Mouse (Mus musculus) MEL (cell line): ENCODE results near the gene Slc7a6os. TPM values are rescaled to one million over a fixed set of nuclear protein-coding genes. Genes with fewer than 3 reads are reported as not detected.
A peak's percentile ranks its signal among the peaks of the same experiment; 100 is the strongest.

ENCODE experiments used
- DNase-seq: peaks from one replicate; pipeline ENCODE4 v3.0.0; 2011; ENCODE audit warnings: low read depth, low spot score
- H3K27ac ChIP-seq: 2 replicates; pipeline ENCODE4 v1.5.1; 2012; ENCODE audit warnings: low read depth, mild to moderate bottlenecking, control low read depth, low read length, moderate library complexity; ENCODE audit not compliant: control insufficient read depth
- H3K27me3 ChIP-seq, 2 experiments: fragments of 150-350 bp in 1 of 2; sonication (generic) in 1 of 2; 2 replicates each; pipeline ENCODE4 v1.6.1; 2012; ENCODE audit warnings: low read length in 2 of 2, mild to moderate bottlenecking in 2 of 2, improper control_type of control experiment in 1 of 2, moderate library complexity in 1 of 2; ENCODE audit not compliant: insufficient read depth in 2 of 2, control insufficient read depth in 1 of 2
- H3K36me3 ChIP-seq, 2 experiments: 2 replicates each; pipeline ENCODE4 v1.6.1; 2012 to 2014; ENCODE audit warnings: low read length in 2 of 2, improper control_type of control experiment in 1 of 2, inconsistent platforms in 1 of 2, mild to moderate bottlenecking in 1 of 2; ENCODE audit not compliant: insufficient read depth in 2 of 2, control insufficient read depth in 1 of 2
- H3K4me1 ChIP-seq, 2 experiments: fragments of 150-350 bp in 1 of 2; sonication (generic) in 1 of 2; 2 replicates each; pipeline ENCODE4 v1.6.1; 2012; ENCODE audit warnings: low read length in 2 of 2, improper control_type of control experiment in 1 of 2, mild to moderate bottlenecking in 1 of 2; ENCODE audit not compliant: insufficient read depth in 2 of 2, control insufficient read depth in 1 of 2
- H3K4me3 ChIP-seq, 2 experiments: fragments of 150-350 bp in 1 of 2; sonication (generic) in 1 of 2; 2 replicates each; pipeline ENCODE4 v1.5.1; 2012; ENCODE audit warnings: low read depth in 2 of 2, low read length in 2 of 2, mild to moderate bottlenecking in 2 of 2, moderate library complexity in 2 of 2, control low read depth in 1 of 2, improper control_type of control experiment in 1 of 2; ENCODE audit not compliant: control insufficient read depth in 1 of 2, insufficient read depth in 1 of 2
- H3K79me2 ChIP-seq: 2 replicates; pipeline ENCODE4 v1.6.1; 2012; ENCODE audit warnings: mild to moderate bottlenecking, low read length, moderate library complexity; ENCODE audit not compliant: control insufficient read depth, poor library complexity, insufficient read depth
- H3K9ac ChIP-seq: 2 replicates; pipeline ENCODE4 v1.6.1; 2012; ENCODE audit warnings: low read depth, mild to moderate bottlenecking, control low read depth, low read length, moderate library complexity; ENCODE audit not compliant: control insufficient read depth, poor library complexity, severe bottlenecking
- H3K9me3 ChIP-seq: fragments of 150-350 bp; sonication (generic); replicated peaks from 2 replicates; pipeline ENCODE4 v1.6.1; 2012; ENCODE audit warnings: mild to moderate bottlenecking, low read length, improper control_type of control experiment, moderate library complexity; ENCODE audit not compliant: insufficient read depth
- BHLHE40 ChIP-seq: IDR thresholded peaks from 2 replicates; pipeline ENCODE4 v1.6.1; 2012; ENCODE audit warnings: low read depth, mild to moderate bottlenecking, inconsistent platforms, low read length, improper control_type of control experiment, borderline replicate concordance
- CHD1 ChIP-seq: IDR thresholded peaks from 2 replicates; pipeline ENCODE4 v1.6.1; 2012; ENCODE audit warnings: low read depth, mild to moderate bottlenecking, inconsistent platforms, low read length, improper control_type of control experiment
- CHD2 ChIP-seq: IDR thresholded peaks from 2 replicates; pipeline ENCODE4 v1.6.1; 2011; ENCODE audit warnings: low read length, improper control_type of control experiment
- CTCF ChIP-seq, 3 experiments: IDR thresholded peaks in 2 of 3; conservative IDR thresholded peaks in 1 of 3; 2 replicates each; pipeline ENCODE4 v1.5.1; 2011 to 2012; ENCODE audit warnings: low read length in 3 of 3, low read depth in 2 of 3, mild to moderate bottlenecking in 2 of 3, improper control_type of control experiment in 1 of 3, inconsistent platforms in 1 of 3, mixed read lengths in 1 of 3, moderate library complexity in 1 of 3; ENCODE audit not compliant: control insufficient read depth in 1 of 3, insufficient read depth in 1 of 3, poor library complexity in 1 of 3, severe bottlenecking in 1 of 3
- E2F4 ChIP-seq: IDR thresholded peaks from 2 replicates; pipeline ENCODE4 v1.6.1; 2011; ENCODE audit warnings: low read depth, low read length, improper control_type of control experiment, borderline replicate concordance
- ELF1 ChIP-seq: IDR thresholded peaks from 2 replicates; pipeline ENCODE4 v1.6.1; 2014; ENCODE audit warnings: low read depth, mild to moderate bottlenecking, inconsistent platforms, low read length, improper control_type of control experiment, moderate library complexity
- EP300 ChIP-seq, 2 experiments: IDR thresholded peaks; 2 replicates each; pipeline ENCODE4 v1.6.1; 2011; ENCODE audit warnings: improper control_type of control experiment in 2 of 2, low read length in 2 of 2, low read depth in 1 of 2, mild to moderate bottlenecking in 1 of 2
- ETS1 ChIP-seq: IDR thresholded peaks from 2 replicates; pipeline ENCODE4 v1.6.1; 2012; ENCODE audit warnings: low read depth, mild to moderate bottlenecking, inconsistent platforms, low read length, improper control_type of control experiment, moderate library complexity
- GABPA ChIP-seq: IDR thresholded peaks from 2 replicates; pipeline ENCODE4 v1.6.1; 2012; ENCODE audit warnings: low read depth, mild to moderate bottlenecking, inconsistent platforms, low read length, improper control_type of control experiment, moderate library complexity
- JUND ChIP-seq: IDR thresholded peaks from 2 replicates; pipeline ENCODE4 v1.6.1; 2011; ENCODE audit warnings: low read depth, mild to moderate bottlenecking, improper control_type of control experiment, low read length
- KAT2A ChIP-seq: conservative IDR thresholded peaks from 2 replicates; pipeline ENCODE4 v1.6.1; 2012; ENCODE audit warnings: low read depth, low read length, improper control_type of control experiment, inconsistent platforms
- MAFK ChIP-seq: IDR thresholded peaks from 2 replicates; pipeline ENCODE4 v1.6.1; 2011; ENCODE audit warnings: low read depth, mild to moderate bottlenecking, low read length, improper control_type of control experiment, borderline replicate concordance
- MAX ChIP-seq: IDR thresholded peaks from 2 replicates; pipeline ENCODE4 v1.6.1; 2011; ENCODE audit warnings: low read length, improper control_type of control experiment
- MAZ ChIP-seq: IDR thresholded peaks from 2 replicates; pipeline ENCODE4 v1.6.1; 2012; ENCODE audit warnings: low read depth, mild to moderate bottlenecking, inconsistent platforms, low read length, improper control_type of control experiment
- MEF2A ChIP-seq: IDR thresholded peaks from 2 replicates; pipeline ENCODE4 v1.6.1; 2014; ENCODE audit warnings: low read depth, mild to moderate bottlenecking, inconsistent platforms, low read length, improper control_type of control experiment; ENCODE audit not compliant: poor library complexity, insufficient replicate concordance, severe bottlenecking; ENCODE audit errors: extremely low read depth
- MXI1 ChIP-seq: IDR thresholded peaks from 2 replicates; pipeline ENCODE4 v1.6.1; 2011; ENCODE audit warnings: mild to moderate bottlenecking, low read depth, low read length, improper control_type of control experiment
- MYB ChIP-seq: IDR thresholded peaks from 2 replicates; pipeline ENCODE4 v1.6.1; 2011; ENCODE audit warnings: mild to moderate bottlenecking, low read depth, low read length, improper control_type of control experiment
- MYC ChIP-seq: IDR thresholded peaks from 2 replicates; pipeline ENCODE4 v1.6.1; 2011; ENCODE audit warnings: low read depth, mild to moderate bottlenecking, low read length, improper control_type of control experiment, moderate library complexity
- NELFE ChIP-seq: IDR thresholded peaks from 2 replicates; pipeline ENCODE4 v1.6.1; 2011; ENCODE audit warnings: low read depth, low read length, improper control_type of control experiment
- NRF1 ChIP-seq: IDR thresholded peaks from 2 replicates; pipeline ENCODE4 v1.6.1; 2014; ENCODE audit warnings: low read depth, mild to moderate bottlenecking, inconsistent platforms, low read length, improper control_type of control experiment, moderate library complexity; ENCODE audit not compliant: poor library complexity, insufficient read depth, severe bottlenecking
- POLR2A ChIP-seq, 2 experiments: IDR thresholded peaks; 2 replicates each; pipeline ENCODE4 v1.6.1; 2011 to 2012; ENCODE audit warnings: low read length in 2 of 2, mild to moderate bottlenecking in 2 of 2, control low read depth in 1 of 2, improper control_type of control experiment in 1 of 2, low read depth in 1 of 2, moderate library complexity in 1 of 2; ENCODE audit not compliant: control insufficient read depth in 1 of 2, insufficient read depth in 1 of 2, poor library complexity in 1 of 2
- POLR2AphosphoS2 ChIP-seq: IDR thresholded peaks from 2 replicates; pipeline ENCODE4 v1.6.1; 2011; ENCODE audit warnings: low read length, improper control_type of control experiment
- POLR2AphosphoS5 ChIP-seq: IDR thresholded peaks from 2 replicates; pipeline ENCODE4 v1.6.1; 2012; ENCODE audit warnings: low read depth, borderline replicate concordance, mild to moderate bottlenecking, inconsistent platforms, low read length, moderate library complexity, mixed read lengths
- RAD21 ChIP-seq: IDR thresholded peaks from 2 replicates; pipeline ENCODE4 v1.6.1; 2011; ENCODE audit warnings: mild to moderate bottlenecking, low read depth, low read length, improper control_type of control experiment
- RCOR1 ChIP-seq: IDR thresholded peaks from 2 replicates; pipeline ENCODE4 v1.6.1; 2012; ENCODE audit warnings: low read depth, mild to moderate bottlenecking, inconsistent platforms, low read length, improper control_type of control experiment
- SIN3A ChIP-seq: IDR thresholded peaks from 2 replicates; pipeline ENCODE4 v1.6.1; 2012; ENCODE audit warnings: low read length, improper control_type of control experiment, inconsistent platforms
- SMC3 ChIP-seq: IDR thresholded peaks from 2 replicates; pipeline ENCODE4 v1.6.1; 2011; ENCODE audit warnings: low read depth, low read length, improper control_type of control experiment
- TAL1 ChIP-seq: IDR thresholded peaks from 2 replicates; pipeline ENCODE4 v1.6.1; 2012; ENCODE audit warnings: mild to moderate bottlenecking, inconsistent platforms, low read length, moderate library complexity, mixed read lengths
- TCF12 ChIP-seq: IDR thresholded peaks from 2 replicates; pipeline ENCODE4 v1.6.1; 2014; ENCODE audit warnings: low read depth, mild to moderate bottlenecking, inconsistent platforms, low read length, improper control_type of control experiment, moderate library complexity
- UBTF ChIP-seq: IDR thresholded peaks from 2 replicates; pipeline ENCODE4 v1.6.1; 2012; ENCODE audit warnings: low read depth, mild to moderate bottlenecking, inconsistent platforms, low read length, improper control_type of control experiment, moderate library complexity, borderline replicate concordance; ENCODE audit not compliant: insufficient read depth
- USF1 ChIP-seq: IDR thresholded peaks from 2 replicates; pipeline ENCODE4 v1.6.1; 2014; ENCODE audit warnings: low read depth, mild to moderate bottlenecking, inconsistent platforms, low read length, improper control_type of control experiment, moderate library complexity
- USF2 ChIP-seq, 2 experiments: IDR thresholded peaks; 2 replicates each; pipeline ENCODE4 v1.6.1; 2011 to 2012; ENCODE audit warnings: improper control_type of control experiment in 2 of 2, low read length in 2 of 2, borderline replicate concordance in 1 of 2, inconsistent platforms in 1 of 2, low read depth in 1 of 2, mild to moderate bottlenecking in 1 of 2; ENCODE audit not compliant: insufficient read depth in 1 of 2
- ZC3H11A ChIP-seq: IDR thresholded peaks from 2 replicates; pipeline ENCODE4 v1.6.1; 2012; ENCODE audit warnings: low read depth, mild to moderate bottlenecking, inconsistent platforms, low read length, improper control_type of control experiment
- ZKSCAN1 ChIP-seq: IDR thresholded peaks from 2 replicates; pipeline ENCODE4 v1.6.1; 2012; ENCODE audit warnings: low read depth, mild to moderate bottlenecking, inconsistent platforms, low read length, improper control_type of control experiment, moderate library complexity
- ZNF384 ChIP-seq: IDR thresholded peaks from 2 replicates; pipeline ENCODE4 v1.6.1; 2012; ENCODE audit warnings: low read depth, mild to moderate bottlenecking, inconsistent platforms, low read length, improper control_type of control experiment
- polyA plus RNA-seq, 2 experiments: library from polyadenylated mRNA; stranded (reverse) in 1 of 2; unstranded in 1 of 2; fragments of >175 nt in 1 of 2; fragments of >200 nt in 1 of 2; gene quantifications; 2 replicates each; pipeline versions ENCODE4 v1.2.1 to v1.2.4; 2012; ENCODE audit warnings: low replicate concordance in 2 of 2, low read depth in 1 of 2; ENCODE audit not compliant: insufficient read length in 2 of 2, insufficient read depth in 1 of 2, missing spikeins in 1 of 2
- total RNA-seq: library from RNA; depleted of rRNA; stranded (reverse); fragments of 300-350 nt; gene quantifications from 2 replicates; pipeline ENCODE4 v1.2.3, GENCODE M21; 2012; rRNA removed

Gene Slc7a6os
- total RNA-seq, result 41.6 and 52.0 TPM in 2 replicates
- polyA plus RNA-seq, result 10 to 100 TPM in 1 of 2 experiments, not detected in 1; 53.6 TPM

DNA sequence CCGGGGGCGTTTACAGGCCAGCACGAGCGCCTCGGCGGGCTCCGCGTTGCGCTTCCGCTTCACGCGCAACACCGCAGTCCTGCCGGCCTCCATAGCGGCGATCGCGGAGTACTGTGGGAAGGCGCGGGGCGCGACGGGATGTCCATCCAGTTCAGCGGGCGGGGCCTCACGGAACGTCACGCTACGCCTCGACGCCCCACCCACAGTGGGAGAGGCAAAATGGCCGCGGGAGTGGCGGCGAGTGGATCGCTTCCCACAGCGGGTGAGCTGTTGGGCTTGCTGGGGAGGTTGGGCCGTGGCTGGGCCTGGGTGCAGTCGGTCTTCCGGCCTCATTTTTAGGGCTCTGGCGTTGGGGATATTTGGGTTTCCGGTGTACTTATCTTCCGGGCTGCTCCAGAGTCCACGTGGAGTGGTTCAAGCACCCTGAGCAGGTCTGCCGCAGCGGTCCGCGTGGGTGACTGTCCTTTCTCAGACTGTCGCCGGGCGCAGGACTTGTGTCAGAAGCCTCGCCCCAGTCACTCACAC is at the start of gene Slc7a6os, which contains the start of gene Prmt7:
Slc7a6os (minus strand) TSS at position 115 of the 525 bp plus-strand sequence.
Prmt7 (plus strand) TSS at position 116 of the 525 bp plus-strand sequence.
- peak; percentile 95 for DNase-seq
- H3K36me3 ChIP-seq, result peaks cover 16 to 22% of the 10 kb centered on the region in 2 experiments
- no peak for TF ChIP-seq TAL1
- TF ChIP-seq MEF2A, result no peak
- peak; percentile 88 for TF ChIP-seq MAX
- TF ChIP-seq BHLHE40, result 0 out of 2 replicates have a peak, but pooled peaks have one; percentile 27
- TF ChIP-seq SIN3A, result peak; percentile 81
- no peak for TF ChIP-seq JUND
- TF ChIP-seq MXI1, result peak; percentile 98
- no peak for TF ChIP-seq SMC3
- peak; percentile 97 for TF ChIP-seq POLR2AphosphoS2
- no peak for TF ChIP-seq RAD21
- TF ChIP-seq NRF1, result 0 out of 2 replicates have a peak, but pooled peaks have one; percentile 37
- peak; percentile 78 for TF ChIP-seq TCF12
- TF ChIP-seq MYC, result peak; percentile 96
- no peak for TF ChIP-seq CHD2
- peak; percentile 77; the same call in 1 of the 2 replicates for TF ChIP-seq UBTF
- peak; percentile 15; the same call in 1 of the 2 replicates for TF ChIP-seq CHD1
- peak in 1 of 2 experiments; percentile 47; a peak in 2 of 4 replicates for TF ChIP-seq EP300 (IDR thresholded peaks at IDR 0.05; ENCODE audit: low read depth in 1 of 2, low read length in 2 of 2)
- TF ChIP-seq KAT2A, result peak; percentile 80; the same call in 1 of the 2 replicates
- no peak for TF ChIP-seq ZKSCAN1
- TF ChIP-seq ETS1, result 0 out of 2 replicates have a peak, but pooled peaks have one; percentile 31
- TF ChIP-seq CTCF (IDR thresholded peaks at IDR 0.05 in 2 of 3, conservative IDR thresholded peaks at IDR 0.05 in 1 of 3; ENCODE audit: control insufficient read depth in 1 of 3, insufficient read depth in 1 of 3, low read depth in 2 of 3, low read length in 3 of 3, poor library complexity in 1 of 3, severe bottlenecking in 1 of 3), result 0 out of 6 replicates have a peak, but pooled peaks of 1 of the 3 experiments have one; percentile 0
- TF ChIP-seq ZNF384, result no peak
- no peak for TF ChIP-seq MAFK
- no peak for TF ChIP-seq ZC3H11A
- peak; percentile 78; the same call in 1 of the 2 replicates for TF ChIP-seq POLR2AphosphoS5
- no peak for TF ChIP-seq MYB
- peak; percentile 97 to 99 for TF ChIP-seq POLR2A (IDR thresholded peaks at IDR 0.05; ENCODE audit: control insufficient read depth in 1 of 2, insufficient read depth in 1 of 2, low read depth in 1 of 2, low read length in 2 of 2, poor library complexity in 1 of 2)
- TF ChIP-seq NELFE, result peak; percentile 98
- TF ChIP-seq GABPA, result no peak
- TF ChIP-seq RCOR1, result peak; percentile 19; the same call in 1 of the 2 replicates
- TF ChIP-seq USF1, result no peak
- peak; percentile 90 for TF ChIP-seq ELF1
- peak; percentile 92 for TF ChIP-seq MAZ
- TF ChIP-seq E2F4, result no peak; the same call in 1 of the 2 replicates
- no peak for TF ChIP-seq USF2 (IDR thresholded peaks at IDR 0.05; ENCODE audit: borderline replicate concordance in 1 of 2, insufficient read depth in 1 of 2, low read depth in 1 of 2, low read length in 2 of 2)

More for the DNA sequence above, at the start of gene Slc7a6os, which contains the start of gene Prmt7:
- no peaks in the 10 kb centered on the region for H3K9me3 ChIP-seq
- H3K27me3 ChIP-seq, result no peaks in the 10 kb centered on the region
- H3K4me1 ChIP-seq, result peaks cover 0 to 2% of the 10 kb centered on the region in 2 experiments; a peak in 1 of 4 replicates
- H3K27ac ChIP-seq, result peak within 1 kb of the TSS; percentile 73
- peak within 1 kb of the TSS; percentile 83 to 95 for H3K4me3 ChIP-seq
- H3K9ac ChIP-seq, result peak within 1 kb of the TSS; percentile 88
- peaks cover 39% of the 10 kb centered on the region for H3K79me2 ChIP-seq
